Mouse (Mus musculus): ENCODE measurements at regions not wholly inside any gene's neighbourhood (a gene's known extent, or its start where the extent isn't known, plus 50 kb on each side); places are given as distances from the start of the nearest gene placed in this dataset.

- Histone ChIP-seq H3K27ac (ENCODE audit: low read length) (no peak overlapping the region), H3K9me3 (ENCODE audit: control insufficient read depth, low read length) (no peaks in the 10 kb centered on the region), H3K36me3 (ENCODE audit: control insufficient read depth, insufficient read depth) (no peaks in the 10 kb centered on the region), H3K9ac (replicated peaks; ENCODE audit: low read depth, low read length) (peak overlapping the region; percentile 37; the same call in 1 of the 2 replicates), H3K4me2 (ENCODE audit: low read length) (peak overlapping the region; percentile 22), H3K4me3 (replicated peaks; ENCODE audit: low read length) (no peak overlapping the region), H3K4me1 (replicated peaks; ENCODE audit: control insufficient read depth, insufficient read depth, low read length) (peaks cover 9% of the 10 kb centered on the region), H3K27me3 (replicated peaks; ENCODE audit: control insufficient read depth, insufficient read depth, low read length) (peaks cover 27% of the 10 kb centered on the region)
- WGBS: 3% methylated on average over 19 of the region's 19 CpGs
- ATAC-seq: no peak
Observed at GRCm38 (mm10) chr11:94882687-94883383, 53.2 kb upstream of the Col1a1 start.

- no peak overlapping the region for H3K27ac ChIP-seq (ENCODE audit: low read length)
- peaks cover 27% of the 10 kb centered on the region for H3K27me3 ChIP-seq (replicated peaks; ENCODE audit: control insufficient read depth, insufficient read depth, low read length)
- ATAC-seq: no peak
Observed at GRCm38 (mm10) chr11:94881982-94882686, 53.9 kb upstream of the Col1a1 start.

GRCm38 (mm10) chr11:94880896-94881840 is 54.9 kb upstream of the Col1a1 start:
- WGBS: 4% methylated on average over 27 of the region's 27 CpGs
- H3K36me3 ChIP-seq (ENCODE audit: control insufficient read depth, insufficient read depth): no peaks in the 10 kb centered on the region
- no peak for ATAC-seq
- no peak overlapping the region for H3K27ac ChIP-seq (ENCODE audit: low read length)
- peaks cover 27% of the 10 kb centered on the region for H3K27me3 ChIP-seq (replicated peaks; ENCODE audit: control insufficient read depth, insufficient read depth, low read length)
- H3K4me1 ChIP-seq (replicated peaks; ENCODE audit: control insufficient read depth, insufficient read depth, low read length): peaks cover 9% of the 10 kb centered on the region
- H3K4me3 ChIP-seq (replicated peaks; ENCODE audit: low read length): peak overlapping the region; percentile 24
- H3K4me2 ChIP-seq (ENCODE audit: low read length): peak overlapping the region; percentile 42
- no peaks in the 10 kb centered on the region for H3K9me3 ChIP-seq (ENCODE audit: control insufficient read depth, low read length)
- peak overlapping the region; percentile 6 for H3K9ac ChIP-seq (replicated peaks; ENCODE audit: low read depth, low read length)

More at GRCm38 (mm10) chr11:94881982-94882686, 53.9 kb upstream of the Col1a1 start:
- Histone ChIP-seq H3K4me1 (replicated peaks; ENCODE audit: control insufficient read depth, insufficient read depth, low read length) (peaks cover 9% of the 10 kb centered on the region), H3K4me3 (replicated peaks; ENCODE audit: low read length) (no peak overlapping the region), H3K36me3 (ENCODE audit: control insufficient read depth, insufficient read depth) (no peaks in the 10 kb centered on the region), H3K9me3 (ENCODE audit: control insufficient read depth, low read length) (no peaks in the 10 kb centered on the region), H3K4me2 (ENCODE audit: low read length) (no peak overlapping the region), H3K9ac (replicated peaks; ENCODE audit: low read depth, low read length) (no peak overlapping the region; the same call in 1 of the 2 replicates)
- WGBS: 28% methylated on average over 8 of the region's 9 CpGs

GRCm38 (mm10) chr11:94876707-94877106 is 59.3 kb upstream of the Col1a1 start:
- Histone ChIP-seq H3K9ac (replicated peaks; ENCODE audit: low read depth, low read length) (no peak overlapping the region), H3K36me3 (ENCODE audit: control insufficient read depth, insufficient read depth) (no peaks in the 10 kb centered on the region), H3K4me3 (replicated peaks; ENCODE audit: low read length) (no peak overlapping the region), H3K9me3 (ENCODE audit: control insufficient read depth, low read length) (no peaks in the 10 kb centered on the region), H3K4me2 (ENCODE audit: low read length) (no peak overlapping the region), H3K27ac (ENCODE audit: low read length) (no peak overlapping the region), H3K4me1 (replicated peaks; ENCODE audit: control insufficient read depth, insufficient read depth, low read length) (peaks cover 13% of the 10 kb centered on the region), H3K27me3 (replicated peaks; ENCODE audit: control insufficient read depth, insufficient read depth, low read length) (peaks cover 14% of the 10 kb centered on the region)
- no peak for ATAC-seq
- WGBS: 78% methylated on average over 1 of the region's 1 CpGs

GRCm38 (mm10) chr11:94875026-94875425 is 61.0 kb upstream of the Col1a1 start:
- no peak overlapping the region for H3K4me3 ChIP-seq (replicated peaks; ENCODE audit: low read length)
- WGBS: 69% methylated on average over 7 of the region's 7 CpGs
- H3K4me2 ChIP-seq (ENCODE audit: low read length): no peak overlapping the region
- H3K9ac ChIP-seq (replicated peaks; ENCODE audit: low read depth, low read length): no peak overlapping the region
- H3K36me3 ChIP-seq (ENCODE audit: control insufficient read depth, insufficient read depth): no peaks in the 10 kb centered on the region
- no peak overlapping the region for H3K27ac ChIP-seq (ENCODE audit: low read length)
- ATAC-seq: no peak
- peaks cover 7% of the 10 kb centered on the region; the same call in 1 of the 2 replicates for H3K4me1 ChIP-seq (replicated peaks; ENCODE audit: control insufficient read depth, insufficient read depth, low read length)
- H3K9me3 ChIP-seq (ENCODE audit: control insufficient read depth, low read length): no peaks in the 10 kb centered on the region
- no peaks in the 10 kb centered on the region for H3K27me3 ChIP-seq (replicated peaks; ENCODE audit: control insufficient read depth, insufficient read depth, low read length)

- ATAC-seq: no peak
- no peaks in the 10 kb centered on the region for H3K36me3 ChIP-seq (ENCODE audit: control insufficient read depth, insufficient read depth)
- no peak overlapping the region for H3K27ac ChIP-seq (ENCODE audit: low read length)
- no peak overlapping the region for H3K4me3 ChIP-seq (replicated peaks; ENCODE audit: low read length)
- 14% methylated on average over 7 of the region's 7 CpGs for WGBS
- H3K4me1 ChIP-seq (replicated peaks; ENCODE audit: control insufficient read depth, insufficient read depth, low read length): peaks cover 7% of the 10 kb centered on the region; the same call in 1 of the 2 replicates
- H3K9ac ChIP-seq (replicated peaks; ENCODE audit: low read depth, low read length): no peak overlapping the region
- no peaks in the 10 kb centered on the region for H3K9me3 ChIP-seq (ENCODE audit: control insufficient read depth, low read length)
- no peaks in the 10 kb centered on the region for H3K27me3 ChIP-seq (replicated peaks; ENCODE audit: control insufficient read depth, insufficient read depth, low read length)
- no peak overlapping the region for H3K4me2 ChIP-seq (ENCODE audit: low read length)
Observed at GRCm38 (mm10) chr11:94874155-94874561, 61.9 kb upstream of the Col1a1 start.

GRCm38 (mm10) chr11:94873693-94874092 is 62.3 kb upstream of the Col1a1 start:
- Histone ChIP-seq H3K27ac (ENCODE audit: low read length) (no peak overlapping the region), H3K27me3 (replicated peaks; ENCODE audit: control insufficient read depth, insufficient read depth, low read length) (no peaks in the 10 kb centered on the region), H3K36me3 (ENCODE audit: control insufficient read depth, insufficient read depth) (no peaks in the 10 kb centered on the region), H3K9ac (replicated peaks; ENCODE audit: low read depth, low read length) (0 out of 2 replicates have a peak overlapping the region, but pooled peaks have one; percentile 22), H3K4me3 (replicated peaks; ENCODE audit: low read length) (no peak overlapping the region), H3K4me2 (ENCODE audit: low read length) (peak overlapping the region; percentile 76), H3K4me1 (replicated peaks; ENCODE audit: control insufficient read depth, insufficient read depth, low read length) (peaks cover 7% of the 10 kb centered on the region; the same call in 1 of the 2 replicates), H3K9me3 (ENCODE audit: control insufficient read depth, low read length) (no peaks in the 10 kb centered on the region)
- 9% methylated on average over 7 of the region's 7 CpGs for WGBS
- no peak for ATAC-seq

GRCm38 (mm10) chr11:94872921-94873320 is 63.1 kb upstream of the Col1a1 start:
- Histone ChIP-seq H3K4me3 (replicated peaks; ENCODE audit: low read length) (peak overlapping the region; percentile 32), H3K9me3 (ENCODE audit: control insufficient read depth, low read length) (no peaks in the 10 kb centered on the region), H3K27me3 (replicated peaks; ENCODE audit: control insufficient read depth, insufficient read depth, low read length) (no peaks in the 10 kb centered on the region), H3K27ac (ENCODE audit: low read length) (no peak overlapping the region), H3K4me2 (ENCODE audit: low read length) (peak overlapping the region; percentile 76), H3K9ac (replicated peaks; ENCODE audit: low read depth, low read length) (peak overlapping the region; percentile 41), H3K36me3 (ENCODE audit: control insufficient read depth, insufficient read depth) (no peaks in the 10 kb centered on the region), H3K4me1 (replicated peaks; ENCODE audit: control insufficient read depth, insufficient read depth, low read length) (peaks cover 7% of the 10 kb centered on the region; the same call in 1 of the 2 replicates)
- under 1% methylated on average over 19 of the region's 19 CpGs for WGBS
- peak; percentile 85 for ATAC-seq

GRCm38 (mm10) chr11:94870341-94870740 is 65.7 kb upstream of the Col1a1 start:
- H3K4me2 ChIP-seq (ENCODE audit: low read length): no peak overlapping the region
- WGBS: 0% methylated on average over 1 of the region's 1 CpGs
- peaks cover 7% of the 10 kb centered on the region; the same call in 1 of the 2 replicates for H3K4me1 ChIP-seq (replicated peaks; ENCODE audit: control insufficient read depth, insufficient read depth, low read length)
- H3K36me3 ChIP-seq (ENCODE audit: control insufficient read depth, insufficient read depth): no peaks in the 10 kb centered on the region
- H3K9ac ChIP-seq (replicated peaks; ENCODE audit: low read depth, low read length): no peak overlapping the region
- H3K27me3 ChIP-seq (replicated peaks; ENCODE audit: control insufficient read depth, insufficient read depth, low read length): no peaks in the 10 kb centered on the region
- no peak for ATAC-seq
- no peak overlapping the region for H3K27ac ChIP-seq (ENCODE audit: low read length)
- H3K4me3 ChIP-seq (replicated peaks; ENCODE audit: low read length): no peak overlapping the region
- H3K9me3 ChIP-seq (ENCODE audit: control insufficient read depth, low read length): no peaks in the 10 kb centered on the region

All from forebrain, embryonic 16.5 days (tissue).